Comparison of ENCODE assay signal across 21 mouse cellular contexts in the genomic region with DNA sequence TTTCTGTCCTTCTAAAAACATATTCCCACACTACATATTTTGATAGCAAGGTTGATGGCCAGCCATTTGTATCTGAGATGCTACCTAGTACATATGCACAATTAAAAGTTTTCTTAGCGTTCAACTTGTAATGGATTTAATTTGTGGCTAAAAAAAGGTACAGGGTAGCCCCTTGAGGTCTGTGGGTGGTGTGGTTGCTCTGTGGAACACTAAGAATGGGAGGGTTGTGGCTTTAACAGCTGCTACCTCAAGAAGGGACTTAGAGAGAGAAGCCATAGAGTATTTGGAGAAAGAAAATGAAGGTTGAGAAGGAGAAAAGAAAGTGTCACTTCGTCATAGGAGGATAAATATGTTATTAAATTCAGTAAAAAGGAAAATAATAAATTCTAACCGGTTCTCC. TPM values are rescaled to one million over a fixed set of nuclear protein-coding genes. Genes with fewer than 3 reads are reported as not detected.
"Had no signal": no experiment of that assay in that cellular context is flagged by ENCODE, and none has a peak within 500 bp of the region (broad histone marks: within the 10 kb centered on the region; RNA-seq: fewer than 3 reads in every experiment).

No protein-coding gene starts in this region.

- H3K27ac ChIP-seq: liver, embryonic 13.5 days; liver, embryonic 15.5 days; lung, embryonic 15.5 days; macrophage; midbrain, embryonic 13.5 days; midbrain, embryonic 15.5 days; neural tube, embryonic 13.5 days; neural tube, embryonic 15.5 days; stomach, embryonic 15.5 days; stomach, postnatal 0 days had no signal

- H3K36me3 ChIP-seq: liver, embryonic 13.5 days; liver, embryonic 15.5 days; lung, embryonic 15.5 days; midbrain, embryonic 13.5 days; midbrain, embryonic 15.5 days; neural tube, embryonic 13.5 days; neural tube, embryonic 15.5 days; stomach, embryonic 15.5 days had no signal

- DNase-seq: liver; liver, embryonic 13.5 days; liver, postnatal 0 days; lung, adult 2 months; lung, postnatal 14 days; lung, postnatal 36 days; retina, postnatal 1 day; right cerebral cortex, adult 18-20 months; right cerebral cortex, postnatal 25 days; right cerebral cortex, postnatal 4 days had no signal

- H3K4me3 ChIP-seq: liver, embryonic 13.5 days; liver, embryonic 15.5 days; lung, embryonic 15.5 days; megakaryocyte, embryonic 14.5 days; midbrain, embryonic 13.5 days; midbrain, embryonic 15.5 days; neural tube, embryonic 13.5 days; neural tube, embryonic 15.5 days; stomach, embryonic 15.5 days had no signal

- H3K27me3 ChIP-seq: liver, embryonic 13.5 days; liver, embryonic 15.5 days; lung, embryonic 15.5 days; megakaryocyte, embryonic 14.5 days; midbrain, embryonic 15.5 days; neural tube, embryonic 13.5 days; neural tube, embryonic 15.5 days; stomach, embryonic 15.5 days had no signal

RNA-seq across cellular contexts. Expression of a gene that starts 8.5 kb away (rescaled TPM):
- polyA plus RNA-seq: liver, embryonic 15.5 days; liver, postnatal 0 days; macrophage; small intestine, adult 2 months had no signal

RNA-seq across cellular contexts. Expression of a gene that starts 19.4 kb away (rescaled TPM):
- polyA plus RNA-seq: macrophage had no signal
